Mouse (Mus musculus) MEL (cell line): ENCODE results near the gene Il10rb. TPM values are rescaled to one million over a fixed set of nuclear protein-coding genes. Genes with fewer than 3 reads are reported as not detected.

ENCODE experiments used
- DNase-seq: peaks from one replicate; pipeline ENCODE4 v3.0.0; 2011; ENCODE audit warnings: low read depth, low spot score
- H3K27ac ChIP-seq: 2 replicates; pipeline ENCODE4 v1.5.1; 2012; ENCODE audit warnings: low read depth, mild to moderate bottlenecking, control low read depth, low read length, moderate library complexity; ENCODE audit not compliant: control insufficient read depth
- H3K27me3 ChIP-seq, 2 experiments: fragments of 150-350 bp in 1 of 2; sonication (generic) in 1 of 2; 2 replicates each; pipeline ENCODE4 v1.6.1; 2012; ENCODE audit warnings: low read length in 2 of 2, mild to moderate bottlenecking in 2 of 2, improper control_type of control experiment in 1 of 2, moderate library complexity in 1 of 2; ENCODE audit not compliant: insufficient read depth in 2 of 2, control insufficient read depth in 1 of 2
- H3K36me3 ChIP-seq, 2 experiments: 2 replicates each; pipeline ENCODE4 v1.6.1; 2012 to 2014; ENCODE audit warnings: low read length in 2 of 2, improper control_type of control experiment in 1 of 2, inconsistent platforms in 1 of 2, mild to moderate bottlenecking in 1 of 2; ENCODE audit not compliant: insufficient read depth in 2 of 2, control insufficient read depth in 1 of 2
- H3K4me1 ChIP-seq, 2 experiments: fragments of 150-350 bp in 1 of 2; sonication (generic) in 1 of 2; 2 replicates each; pipeline ENCODE4 v1.6.1; 2012; ENCODE audit warnings: low read length in 2 of 2, improper control_type of control experiment in 1 of 2, mild to moderate bottlenecking in 1 of 2; ENCODE audit not compliant: insufficient read depth in 2 of 2, control insufficient read depth in 1 of 2
- H3K4me3 ChIP-seq, 2 experiments: fragments of 150-350 bp in 1 of 2; sonication (generic) in 1 of 2; 2 replicates each; pipeline ENCODE4 v1.5.1; 2012; ENCODE audit warnings: low read depth in 2 of 2, low read length in 2 of 2, mild to moderate bottlenecking in 2 of 2, moderate library complexity in 2 of 2, control low read depth in 1 of 2, improper control_type of control experiment in 1 of 2; ENCODE audit not compliant: control insufficient read depth in 1 of 2, insufficient read depth in 1 of 2
- H3K79me2 ChIP-seq: 2 replicates; pipeline ENCODE4 v1.6.1; 2012; ENCODE audit warnings: mild to moderate bottlenecking, low read length, moderate library complexity; ENCODE audit not compliant: control insufficient read depth, poor library complexity, insufficient read depth
- H3K9ac ChIP-seq: 2 replicates; pipeline ENCODE4 v1.6.1; 2012; ENCODE audit warnings: low read depth, mild to moderate bottlenecking, control low read depth, low read length, moderate library complexity; ENCODE audit not compliant: control insufficient read depth, poor library complexity, severe bottlenecking
- H3K9me3 ChIP-seq: fragments of 150-350 bp; sonication (generic); replicated peaks from 2 replicates; pipeline ENCODE4 v1.6.1; 2012; ENCODE audit warnings: mild to moderate bottlenecking, low read length, improper control_type of control experiment, moderate library complexity; ENCODE audit not compliant: insufficient read depth
- BHLHE40 ChIP-seq: IDR thresholded peaks from 2 replicates; pipeline ENCODE4 v1.6.1; 2012; ENCODE audit warnings: low read depth, mild to moderate bottlenecking, inconsistent platforms, low read length, improper control_type of control experiment, borderline replicate concordance
- CHD2 ChIP-seq: IDR thresholded peaks from 2 replicates; pipeline ENCODE4 v1.6.1; 2011; ENCODE audit warnings: low read length, improper control_type of control experiment
- E2F4 ChIP-seq: IDR thresholded peaks from 2 replicates; pipeline ENCODE4 v1.6.1; 2011; ENCODE audit warnings: low read depth, low read length, improper control_type of control experiment, borderline replicate concordance
- ELF1 ChIP-seq: IDR thresholded peaks from 2 replicates; pipeline ENCODE4 v1.6.1; 2014; ENCODE audit warnings: low read depth, mild to moderate bottlenecking, inconsistent platforms, low read length, improper control_type of control experiment, moderate library complexity
- EP300 ChIP-seq, 2 experiments: IDR thresholded peaks; 2 replicates each; pipeline ENCODE4 v1.6.1; 2011; ENCODE audit warnings: improper control_type of control experiment in 2 of 2, low read length in 2 of 2, low read depth in 1 of 2, mild to moderate bottlenecking in 1 of 2
- GABPA ChIP-seq: IDR thresholded peaks from 2 replicates; pipeline ENCODE4 v1.6.1; 2012; ENCODE audit warnings: low read depth, mild to moderate bottlenecking, inconsistent platforms, low read length, improper control_type of control experiment, moderate library complexity
- HCFC1 ChIP-seq: IDR thresholded peaks from 2 replicates; pipeline ENCODE4 v1.6.1; 2012; ENCODE audit warnings: low read depth, mild to moderate bottlenecking, inconsistent platforms, low read length, improper control_type of control experiment, moderate library complexity
- MYB ChIP-seq: IDR thresholded peaks from 2 replicates; pipeline ENCODE4 v1.6.1; 2011; ENCODE audit warnings: mild to moderate bottlenecking, low read depth, low read length, improper control_type of control experiment
- MYC ChIP-seq: IDR thresholded peaks from 2 replicates; pipeline ENCODE4 v1.6.1; 2011; ENCODE audit warnings: low read depth, mild to moderate bottlenecking, low read length, improper control_type of control experiment, moderate library complexity
- NELFE ChIP-seq: IDR thresholded peaks from 2 replicates; pipeline ENCODE4 v1.6.1; 2011; ENCODE audit warnings: low read depth, low read length, improper control_type of control experiment
- POLR2A ChIP-seq, 2 experiments: IDR thresholded peaks; 2 replicates each; pipeline ENCODE4 v1.6.1; 2011 to 2012; ENCODE audit warnings: low read length in 2 of 2, mild to moderate bottlenecking in 2 of 2, control low read depth in 1 of 2, improper control_type of control experiment in 1 of 2, low read depth in 1 of 2, moderate library complexity in 1 of 2; ENCODE audit not compliant: control insufficient read depth in 1 of 2, insufficient read depth in 1 of 2, poor library complexity in 1 of 2
- POLR2AphosphoS5 ChIP-seq: IDR thresholded peaks from 2 replicates; pipeline ENCODE4 v1.6.1; 2012; ENCODE audit warnings: low read depth, borderline replicate concordance, mild to moderate bottlenecking, inconsistent platforms, low read length, moderate library complexity, mixed read lengths
- RAD21 ChIP-seq: IDR thresholded peaks from 2 replicates; pipeline ENCODE4 v1.6.1; 2011; ENCODE audit warnings: mild to moderate bottlenecking, low read depth, low read length, improper control_type of control experiment
- SMC3 ChIP-seq: IDR thresholded peaks from 2 replicates; pipeline ENCODE4 v1.6.1; 2011; ENCODE audit warnings: low read depth, low read length, improper control_type of control experiment
- TBP ChIP-seq: IDR thresholded peaks from 2 replicates; pipeline ENCODE4 v1.8.0; 2011; ENCODE audit warnings: low read depth, low read length, improper control_type of control experiment
- TCF12 ChIP-seq: IDR thresholded peaks from 2 replicates; pipeline ENCODE4 v1.6.1; 2014; ENCODE audit warnings: low read depth, mild to moderate bottlenecking, inconsistent platforms, low read length, improper control_type of control experiment, moderate library complexity
- UBTF ChIP-seq: IDR thresholded peaks from 2 replicates; pipeline ENCODE4 v1.6.1; 2012; ENCODE audit warnings: low read depth, mild to moderate bottlenecking, inconsistent platforms, low read length, improper control_type of control experiment, moderate library complexity, borderline replicate concordance; ENCODE audit not compliant: insufficient read depth
- USF2 ChIP-seq, 2 experiments: IDR thresholded peaks; 2 replicates each; pipeline ENCODE4 v1.6.1; 2011 to 2012; ENCODE audit warnings: improper control_type of control experiment in 2 of 2, low read length in 2 of 2, borderline replicate concordance in 1 of 2, inconsistent platforms in 1 of 2, low read depth in 1 of 2, mild to moderate bottlenecking in 1 of 2; ENCODE audit not compliant: insufficient read depth in 1 of 2
- ZMIZ1 ChIP-seq: IDR thresholded peaks from 2 replicates; pipeline ENCODE4 v1.6.1; 2012; ENCODE audit warnings: low read depth, mild to moderate bottlenecking, inconsistent platforms, low read length, improper control_type of control experiment, moderate library complexity
- ZNF384 ChIP-seq: IDR thresholded peaks from 2 replicates; pipeline ENCODE4 v1.6.1; 2012; ENCODE audit warnings: low read depth, mild to moderate bottlenecking, inconsistent platforms, low read length, improper control_type of control experiment
- polyA plus RNA-seq, 2 experiments: library from polyadenylated mRNA; stranded (reverse) in 1 of 2; unstranded in 1 of 2; fragments of >175 nt in 1 of 2; fragments of >200 nt in 1 of 2; gene quantifications; 2 replicates each; pipeline versions ENCODE4 v1.2.1 to v1.2.4; 2012; ENCODE audit warnings: low replicate concordance in 2 of 2, low read depth in 1 of 2; ENCODE audit not compliant: insufficient read length in 2 of 2, insufficient read depth in 1 of 2, missing spikeins in 1 of 2
- total RNA-seq: library from RNA; depleted of rRNA; stranded (reverse); fragments of 300-350 nt; gene quantifications from 2 replicates; pipeline ENCODE4 v1.2.3, GENCODE M21; 2012

Gene Il10rb
- total and polyA plus RNA-seq, 3 experiments: 4.7 to 14.6 TPM; not detected in 1

GRCm38 (mm10) chr16:91462644-91463043 is 56.7 kb downstream of the Il10rb start:
- no peak for TF ChIP-seq EP300 (IDR thresholded peaks at IDR 0.05; ENCODE audit: low read depth in 1 of 2, low read length in 2 of 2)
- TF ChIP-seq TCF12: no peak
- TF ChIP-seq POLR2AphosphoS5: no peak
- no peak for TF ChIP-seq MYB
- no peak for TF ChIP-seq HCFC1
- Histone ChIP-seq H3K27ac (no peak overlapping the region), H3K36me3 (peaks cover 0 to 6% of the 10 kb centered on the region in 2 experiments; a peak in 2 of 4 replicates), H3K9me3 (no peaks in the 10 kb centered on the region), H3K9ac (no peak overlapping the region), H3K4me3 (no peak overlapping the region), H3K79me2 (no peaks in the 10 kb centered on the region; the same call in 1 of the 2 replicates), H3K4me1 (peaks cover 0 to 4% of the 10 kb centered on the region in 2 experiments; a peak in 3 of 4 replicates), H3K27me3 (no peaks in the 10 kb centered on the region)
- no peak for DNase-seq

- H3K4me3 ChIP-seq: no peak overlapping the region
- H3K9me3 ChIP-seq: no peaks in the 10 kb centered on the region
- no peak for TF ChIP-seq GABPA
- TF ChIP-seq E2F4: no peak
- TF ChIP-seq MYC: no peak
- no peak for TF ChIP-seq POLR2AphosphoS5
- TF ChIP-seq USF2 (IDR thresholded peaks at IDR 0.05; ENCODE audit: borderline replicate concordance in 1 of 2, insufficient read depth in 1 of 2, low read depth in 1 of 2, low read length in 2 of 2): no peak
- TF ChIP-seq CHD2: no peak
- TF ChIP-seq RAD21: no peak
- no peak for TF ChIP-seq NELFE
- no peak for TF ChIP-seq TBP
- no peak for TF ChIP-seq ZNF384
- TF ChIP-seq UBTF: no peak
- no peak for TF ChIP-seq ELF1
- TF ChIP-seq HCFC1: no peak
- TF ChIP-seq SMC3: no peak
- TF ChIP-seq BHLHE40: no peak
- no peak for TF ChIP-seq MYB
- no peak for TF ChIP-seq POLR2A (IDR thresholded peaks at IDR 0.05; ENCODE audit: control insufficient read depth in 1 of 2, insufficient read depth in 1 of 2, low read depth in 1 of 2, low read length in 2 of 2, poor library complexity in 1 of 2)
- TF ChIP-seq ZMIZ1: no peak
- H3K79me2 ChIP-seq: no peaks in the 10 kb centered on the region; the same call in 1 of the 2 replicates
- peaks cover 0 to 6% of the 10 kb centered on the region in 2 experiments; a peak in 2 of 4 replicates for H3K36me3 ChIP-seq
- no peak overlapping the region for H3K27ac ChIP-seq
- peaks cover 0 to 4% of the 10 kb centered on the region in 2 experiments; a peak in 3 of 4 replicates for H3K4me1 ChIP-seq
- no peaks in the 10 kb centered on the region for H3K27me3 ChIP-seq
- no peak for DNase-seq
- no peak overlapping the region for H3K9ac ChIP-seq
Observed at GRCm38 (mm10) chr16:91463400-91463799, 57.4 kb downstream of the Il10rb start.
